Mouse (Mus musculus) hematopoietic stem cell, adult 5-6 weeks (primary cell): ENCODE data around the gene Zfp341. TPM values are rescaled to one million over a fixed set of nuclear protein-coding genes. Genes with fewer than 3 reads are reported as not detected.

Source experiments
- ATAC-seq, 2 experiments: fragments of 125-278 bp in 1 of 2; replicated peaks in 1 of 2; 2 replicates each; pipeline ENCODE4 v1.8.0; 2016 to 2017; ENCODE audit warnings: inconsistent platforms in 2 of 2, mild to moderate bottlenecking in 2 of 2, moderate number of reproducible peaks in 2 of 2, low read depth in 1 of 2, moderate TSS enrichment in 1 of 2; ENCODE audit not compliant: low FRiP score in 2 of 2, poor library complexity in 2 of 2, severe bottlenecking in 2 of 2, insufficient read depth in 1 of 2, low TSS enrichment in 1 of 2
- total RNA-seq: library from RNA; stranded (forward); fragments of 172-1452, 232-1000 nt; gene quantifications from 2 replicates; pipeline ENCODE4 v1.2.3, GENCODE M21; 2017

Zfp341 gene
- total RNA-seq, 1 experiment from 2014 or later: 0.69 TPM

DNA sequence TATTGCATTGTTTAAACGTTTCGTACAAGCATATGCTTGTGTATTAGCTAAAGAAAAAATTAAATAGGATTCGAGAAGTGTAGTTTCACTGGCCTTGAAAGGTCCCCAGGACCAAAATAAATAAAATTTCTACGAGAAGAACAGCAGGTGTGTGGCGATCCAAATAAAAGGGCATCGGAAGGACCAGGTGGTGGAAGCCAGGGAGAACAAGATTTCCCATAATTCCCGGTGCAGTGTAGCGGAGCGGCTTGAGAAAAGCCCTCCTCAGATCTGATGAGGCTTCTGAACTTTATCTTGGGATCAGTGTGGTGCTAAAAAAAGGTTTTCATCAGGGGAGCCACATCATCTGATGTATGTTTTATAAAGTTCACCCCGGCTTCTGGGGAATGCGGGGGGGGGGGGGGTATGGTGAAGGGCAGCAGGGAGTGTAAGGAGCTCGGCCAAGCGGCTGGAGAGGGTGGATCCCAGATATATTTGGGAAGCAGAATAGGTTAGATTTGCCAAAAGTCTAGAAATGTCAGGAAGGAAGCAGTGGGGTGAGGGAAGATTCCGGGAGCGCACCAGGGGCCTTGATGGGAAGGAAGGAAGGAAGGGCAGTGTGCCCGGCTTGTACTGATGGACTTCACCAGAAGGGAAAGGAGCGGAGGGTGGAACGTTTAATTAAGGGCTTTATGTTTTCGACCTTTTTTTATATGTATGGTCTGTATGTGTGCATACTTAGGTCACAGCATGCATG lies 1.9 kb downstream of the Zfp341 start:
- no peak for ATAC-seq

DNA sequence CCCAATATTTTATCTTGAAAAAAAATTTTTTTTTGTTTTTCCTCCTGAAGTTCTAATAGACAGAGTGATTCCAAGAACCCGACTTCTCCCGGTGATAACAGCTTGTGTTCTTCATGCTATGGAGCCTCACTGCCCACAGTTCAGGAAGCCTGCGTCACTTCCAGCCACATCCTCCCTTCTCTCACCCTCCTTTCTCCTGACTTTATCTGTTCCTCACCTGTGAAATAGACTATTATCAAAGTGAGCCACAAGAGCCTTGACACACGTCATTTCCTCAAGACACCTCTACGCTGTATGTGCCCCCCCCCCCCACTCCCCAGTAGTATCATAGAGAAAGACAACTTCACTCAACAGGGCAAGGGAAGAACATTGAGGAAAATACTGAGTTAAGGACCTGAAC lies 2.6 kb downstream of the Zfp341 start:
- ATAC-seq: peak in 1 of 2 experiments; percentile 16; a peak in 1 of 4 replicates

DNA sequence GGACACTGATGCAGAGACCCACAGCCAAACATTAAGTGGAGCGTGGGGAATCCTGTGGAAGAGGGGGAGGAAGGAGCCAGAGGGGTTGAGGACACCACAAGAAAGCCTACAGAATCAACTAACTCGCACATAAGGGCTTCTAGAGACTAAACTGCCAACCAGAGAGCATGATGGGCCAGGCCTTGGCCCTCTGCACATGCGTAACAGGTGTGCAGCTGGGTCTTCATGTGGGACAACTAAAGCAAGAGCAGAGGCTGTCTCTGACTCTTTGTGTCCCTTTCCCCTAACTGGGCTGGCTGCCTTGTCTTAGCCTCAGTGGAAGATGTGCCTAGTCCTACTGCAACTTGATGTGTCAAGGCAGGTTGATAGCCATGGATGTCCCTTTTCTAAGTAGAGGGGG lies 4.0 kb downstream of the Zfp341 start:
- ATAC-seq: no peak

DNA sequence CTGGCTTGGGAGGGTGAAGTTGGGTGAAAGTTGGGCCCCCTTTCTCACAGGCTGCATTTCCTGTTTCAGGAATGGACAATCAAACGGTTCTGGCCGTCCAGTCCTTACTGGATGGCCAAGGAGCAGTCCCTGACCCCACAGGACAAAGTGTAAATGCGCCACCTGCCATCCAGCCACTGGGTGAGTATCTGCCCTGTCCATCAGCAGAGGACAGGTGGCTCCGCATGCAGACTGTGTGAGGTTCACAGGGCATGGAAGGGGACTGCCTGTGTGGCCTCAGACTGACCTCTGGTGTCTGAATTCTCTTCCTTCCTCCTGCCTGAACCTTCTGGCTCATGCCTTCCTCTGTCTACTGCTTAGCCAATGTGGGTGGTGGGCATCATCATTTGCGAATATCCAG lies 8.6 kb downstream of the Zfp341 start:
- ATAC-seq: no peak

DNA sequence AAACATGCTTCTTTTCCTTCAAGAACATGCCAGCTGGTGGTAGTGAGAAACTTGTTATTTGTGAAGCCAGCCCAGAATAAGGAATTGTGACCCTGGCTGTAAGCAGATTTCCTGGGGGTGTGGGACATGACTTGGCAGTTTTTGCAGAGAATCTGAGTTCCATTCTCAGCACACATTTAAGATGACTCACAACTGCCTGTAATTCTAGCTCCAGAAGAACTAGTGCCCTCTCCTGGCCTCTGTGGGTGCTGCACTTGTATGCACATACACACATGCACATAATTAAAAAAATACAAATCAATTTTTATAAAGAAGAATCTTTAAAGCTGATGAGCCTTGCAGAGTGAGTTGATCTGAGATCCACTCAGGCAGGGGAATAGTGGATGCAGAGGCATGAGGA lies 11.0 kb downstream of the Zfp341 start:
- ATAC-seq: no peak

DNA sequence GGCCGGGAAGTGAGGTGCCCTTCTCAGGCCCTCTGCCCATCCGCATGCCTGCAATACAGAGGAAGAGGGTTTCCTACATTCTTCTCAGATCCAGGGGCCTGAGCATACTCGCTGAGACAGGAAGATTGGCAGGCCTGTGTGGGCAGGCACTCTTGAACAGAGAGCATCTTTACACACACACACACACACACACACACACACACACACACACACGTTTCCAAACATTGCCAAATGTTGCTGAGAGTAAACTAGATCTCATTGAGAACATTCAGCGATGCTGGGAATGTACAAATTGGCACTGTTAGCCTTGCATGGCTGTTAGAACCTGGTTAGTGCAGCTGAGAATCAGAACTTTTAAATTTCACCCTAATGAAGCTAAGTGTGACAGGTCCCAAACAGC lies 17.4 kb downstream of the Zfp341 start:
- no peak for ATAC-seq

DNA sequence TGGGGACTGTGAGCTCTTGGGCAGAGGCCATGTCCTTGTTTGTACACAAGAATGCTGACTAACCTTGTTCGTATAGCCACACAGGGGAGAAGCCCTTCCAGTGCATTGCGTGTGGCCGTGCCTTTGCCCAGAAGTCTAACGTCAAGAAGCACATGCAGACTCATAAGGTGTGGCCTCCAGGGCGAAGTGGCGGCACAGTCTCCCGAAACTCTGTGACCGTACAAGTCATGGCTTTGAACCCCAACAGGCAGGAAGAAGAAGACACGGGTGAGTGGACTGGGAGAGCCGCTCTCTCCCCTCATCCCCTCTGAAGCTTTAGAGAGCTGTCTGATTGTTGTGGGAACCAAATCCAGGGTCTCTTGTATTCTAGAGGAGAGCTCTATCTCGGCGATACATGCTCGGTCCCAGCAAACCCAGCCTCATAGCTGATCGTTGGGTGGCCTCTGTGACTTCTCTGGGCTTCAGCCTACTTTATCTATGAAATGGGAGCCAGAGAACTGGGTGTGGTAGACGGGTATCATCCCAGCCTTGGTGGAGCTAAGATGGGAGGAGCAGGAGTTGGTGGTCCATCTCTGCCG lies 19.2 kb downstream of the Zfp341 start:
- no peak; a peak in 1 of 4 replicates for ATAC-seq

DNA sequence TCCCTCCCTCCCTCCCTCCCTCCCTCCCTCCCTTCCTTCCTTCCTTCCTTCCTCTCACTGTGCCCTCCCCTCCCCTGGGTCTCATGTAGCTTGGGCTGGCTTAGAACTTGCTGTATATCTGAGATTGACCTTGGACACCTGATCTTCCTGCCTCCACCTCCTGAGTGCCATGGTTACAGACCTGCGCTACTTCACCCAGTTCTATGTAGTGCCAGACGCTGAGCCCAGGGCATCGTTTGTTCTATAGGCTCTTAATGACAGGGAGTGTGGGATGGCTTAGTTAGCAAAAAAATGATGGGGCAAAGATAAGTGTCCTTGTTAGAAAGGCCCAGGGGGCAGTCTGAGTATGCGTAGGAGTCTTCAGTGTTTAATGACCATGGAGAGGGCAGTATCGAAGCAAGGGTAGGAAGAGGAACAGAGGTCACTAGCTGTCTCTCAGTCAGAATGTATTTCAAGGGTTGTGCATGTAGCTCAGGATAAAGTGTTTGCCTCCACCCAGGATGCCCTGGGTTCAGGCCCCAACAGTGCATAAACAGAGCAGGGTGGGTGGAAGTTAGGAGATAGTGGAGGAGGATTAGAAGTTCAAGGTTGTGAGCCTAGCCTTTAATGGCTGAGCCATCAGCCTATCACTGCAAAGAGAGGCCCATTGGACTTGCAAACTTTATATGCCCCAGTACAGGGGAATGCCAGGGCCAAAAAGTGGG lies 20.1 kb downstream of the Zfp341 start:
- ATAC-seq: no peak

DNA sequence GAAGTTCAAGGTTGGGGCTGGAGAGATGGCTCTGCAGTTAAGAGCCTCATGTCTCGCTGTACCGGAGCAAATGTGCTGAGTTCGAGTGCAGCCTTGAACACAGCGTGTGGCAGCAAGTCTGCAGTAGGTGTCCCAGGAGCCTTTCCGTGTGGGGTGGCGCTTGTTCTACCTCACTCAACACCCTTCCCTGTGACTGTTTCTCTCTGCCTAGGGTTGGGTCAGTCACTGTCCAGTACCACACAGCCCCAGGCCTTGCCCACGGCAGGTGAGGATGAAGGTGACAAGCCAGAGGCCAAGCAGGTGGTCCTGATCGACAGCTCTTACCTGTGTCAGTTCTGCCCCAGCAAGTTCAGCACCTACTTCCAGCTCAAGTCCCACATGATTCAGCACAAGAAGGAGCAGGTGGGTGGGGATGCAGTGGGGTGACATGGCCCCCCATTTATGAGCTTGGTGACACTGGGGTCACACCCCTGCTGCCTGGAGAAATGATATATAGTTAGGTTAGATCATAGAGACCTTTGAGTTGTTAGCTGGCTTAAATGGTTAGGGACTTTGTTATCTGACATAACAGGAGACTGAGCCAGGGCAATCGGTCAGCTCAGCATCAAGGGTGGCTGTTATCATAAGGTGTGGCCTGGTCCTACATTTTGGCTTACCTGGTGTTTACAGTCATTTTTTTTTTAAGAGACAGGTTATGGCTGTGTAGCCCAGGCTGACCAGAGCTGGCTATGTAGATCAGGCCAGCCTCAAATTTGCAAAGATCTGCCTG lies 21.0 kb downstream of the Zfp341 start:
- ATAC-seq: 0 out of 4 replicates have a peak, but pooled peaks of 1 of the 2 experiments have one; percentile 17

DNA sequence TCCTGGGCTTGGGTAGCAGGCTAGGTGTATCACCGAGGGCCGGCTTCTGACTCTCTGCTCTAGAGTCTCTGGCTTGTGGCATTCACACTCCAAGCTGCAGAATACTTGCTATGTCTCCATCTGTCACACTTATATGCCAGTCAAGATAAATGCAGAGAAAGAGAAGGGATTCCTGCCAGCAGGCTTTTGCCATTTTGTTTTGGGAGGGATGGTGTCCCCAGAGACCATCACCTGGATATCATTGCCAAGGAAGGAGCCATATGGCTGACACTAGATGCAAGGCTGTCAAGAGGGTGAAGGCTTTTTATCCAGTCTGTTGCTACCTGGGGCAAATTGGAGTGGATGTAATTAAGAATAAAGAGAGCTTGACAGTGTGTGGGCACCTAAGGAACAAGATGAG lies 22.7 kb downstream of the Zfp341 start:
- no peak for ATAC-seq

DNA sequence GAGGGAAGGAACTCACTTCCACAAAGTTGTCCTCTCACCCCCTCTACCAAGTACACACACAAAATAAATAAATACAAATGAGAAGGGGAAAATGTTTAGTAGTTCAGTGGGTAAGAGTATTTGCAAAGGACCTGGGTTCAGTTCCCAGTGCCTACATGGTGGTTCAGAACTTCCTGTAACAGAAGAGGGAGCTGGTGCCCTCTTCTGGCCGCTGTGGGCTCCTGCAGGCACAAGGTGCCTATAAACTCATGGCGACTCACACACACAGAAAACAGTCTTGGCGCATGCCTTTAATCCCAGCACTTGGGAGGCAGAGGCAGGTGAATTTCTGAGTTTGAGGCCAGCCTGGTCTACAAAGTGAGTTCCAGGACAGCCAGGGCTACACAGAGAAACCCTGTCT lies 25.4 kb downstream of the Zfp341 start:
- ATAC-seq: no peak

DNA sequence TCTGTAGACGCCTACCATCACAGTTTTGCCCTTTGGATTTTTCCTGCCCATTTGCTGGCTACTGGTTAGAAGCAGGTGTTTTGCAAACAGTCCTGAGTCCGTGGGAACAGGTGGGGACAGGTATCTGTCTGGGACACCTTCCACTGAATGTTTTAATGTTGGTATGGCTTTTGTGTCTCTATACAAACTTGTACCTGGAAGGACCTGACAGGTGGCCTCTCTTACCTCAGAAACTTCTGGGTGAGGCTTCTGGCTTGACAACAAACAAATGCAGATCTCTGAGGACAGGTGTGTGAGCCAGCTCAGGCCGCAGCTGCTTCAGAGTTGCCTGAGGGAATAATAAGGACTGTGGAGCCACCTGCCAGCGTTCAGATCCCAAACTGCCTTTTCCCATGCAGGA lies 26.0 kb downstream of the Zfp341 start:
- no peak for ATAC-seq

DNA sequence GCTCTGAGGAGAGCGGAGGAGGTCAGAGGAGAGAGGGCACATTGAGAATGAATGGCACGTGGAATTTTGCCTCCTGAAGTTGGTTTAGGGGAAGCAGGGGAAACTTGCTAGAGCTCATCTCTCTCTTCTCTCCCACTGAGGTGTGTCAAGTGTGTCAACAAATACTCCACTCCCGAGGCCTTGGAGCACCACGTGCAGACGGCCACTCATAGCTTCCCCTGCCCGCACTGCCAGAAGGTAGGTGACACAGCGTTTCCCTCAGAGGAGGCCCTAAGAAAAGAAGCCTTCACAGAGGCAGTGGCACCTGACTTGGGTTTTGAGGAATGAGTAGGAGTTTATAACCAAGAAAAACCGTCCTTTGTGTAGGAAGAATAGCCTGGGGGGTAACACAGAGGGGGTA lies 28.1 kb downstream of the Zfp341 start:
- no peak for ATAC-seq

DNA sequence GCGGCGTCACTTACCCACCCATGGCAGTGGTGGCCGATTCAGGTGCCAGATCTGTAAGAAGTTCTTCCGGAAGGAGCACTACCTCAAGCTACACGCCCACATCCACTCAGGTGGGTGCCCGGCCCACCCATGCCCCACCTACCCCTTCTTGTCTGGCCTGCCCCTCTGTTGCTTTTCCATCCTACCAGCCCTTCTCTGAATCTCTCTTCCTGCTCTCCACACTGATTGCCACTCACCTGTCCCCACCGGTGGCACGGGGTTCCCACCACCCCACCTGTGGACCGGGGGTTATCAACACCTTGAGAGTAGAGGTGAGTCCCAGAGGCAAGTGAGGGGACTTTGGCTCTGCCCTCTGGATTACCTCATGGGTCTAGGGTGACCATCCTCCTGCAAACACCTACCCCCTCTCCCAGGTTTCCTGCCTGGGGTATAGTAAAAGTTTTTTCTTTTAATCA lies 28.9 kb downstream of the Zfp341 start:
- no peak for ATAC-seq

DNA sequence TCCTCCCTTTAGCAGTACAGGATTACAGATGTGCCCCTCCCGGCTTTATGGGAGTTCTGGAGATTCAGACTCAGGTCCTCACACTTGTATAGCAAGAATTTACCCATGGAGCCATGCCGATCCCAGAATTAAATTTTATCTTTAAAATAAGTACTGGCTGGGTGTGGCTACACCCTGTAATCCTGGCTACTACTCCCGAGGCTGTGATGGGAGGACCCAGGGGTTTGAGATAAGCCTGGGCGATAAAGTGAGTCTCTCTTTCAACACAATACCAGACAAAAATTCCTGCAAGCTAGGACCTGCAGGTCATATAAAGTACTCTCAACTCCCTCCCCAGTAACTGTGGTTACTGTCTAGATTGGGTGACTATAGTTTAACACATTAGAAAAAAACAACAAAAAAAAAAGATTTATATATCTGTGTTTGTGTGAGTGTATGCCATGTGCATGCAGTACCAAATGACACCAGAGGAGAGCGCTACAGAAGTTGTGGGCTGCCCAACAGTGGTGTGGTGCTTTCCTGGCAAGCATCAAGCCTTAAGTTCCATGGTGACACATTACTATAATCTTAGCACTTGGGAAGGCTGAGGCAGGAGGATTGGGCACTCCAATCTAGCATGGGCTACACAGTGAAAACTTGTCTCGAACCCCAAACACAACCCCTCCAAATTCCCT lies 29.8 kb downstream of the Zfp341 start:
- no peak for ATAC-seq

DNA sequence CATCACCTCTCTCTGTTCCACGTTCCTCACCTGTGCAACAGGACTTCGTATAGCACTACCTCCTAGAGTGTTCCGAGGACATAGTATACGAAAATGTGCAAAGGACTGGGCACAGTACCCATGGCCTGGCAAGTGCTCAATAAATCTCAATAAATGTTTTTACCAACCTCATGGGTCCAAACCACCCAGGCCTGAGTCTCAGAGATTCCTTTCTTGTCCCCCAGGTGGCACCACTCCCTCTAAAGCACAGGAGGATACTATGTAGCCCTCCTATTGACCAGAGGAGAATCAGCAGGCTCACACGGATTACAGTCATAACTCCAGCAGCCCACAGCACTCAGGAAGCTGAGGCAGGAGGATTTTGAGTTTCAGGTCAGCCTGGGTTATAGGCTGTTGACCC lies 33.5 kb downstream of the Zfp341 start:
- peak; percentile 46 to 48; a peak in 2 of 4 replicates for ATAC-seq

DNA sequence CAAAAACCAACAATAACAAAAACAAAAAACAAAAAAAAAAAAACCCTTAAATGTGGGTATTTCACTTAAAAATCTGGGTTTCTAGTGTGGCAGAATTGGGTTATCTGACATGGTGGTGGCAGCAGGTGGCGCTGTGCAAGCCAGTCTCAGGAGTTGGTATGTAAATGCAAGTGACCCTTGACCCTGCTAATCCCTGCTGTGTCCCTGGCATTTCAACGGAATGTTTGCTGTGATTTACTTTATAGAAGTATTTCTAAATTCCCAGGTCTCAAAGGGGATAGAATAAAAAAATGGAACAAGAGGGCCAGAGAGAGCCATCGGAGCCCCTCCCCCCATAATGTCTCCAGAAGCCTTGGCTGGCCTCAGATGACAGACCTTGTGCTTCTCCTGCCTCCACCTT lies 35.0 kb downstream of the Zfp341 start:
- no peak; a peak in 2 of 4 replicates for ATAC-seq
